Mouse (Mus musculus) bone marrow macrophage, adult 2 months (primary cell): Measurements from ENCODE around the gene Adal.

Experiments
- CTCF ChIP-seq: IDR thresholded peaks from 2 replicates; pipeline ENCODE4 v1.5.1; 2012; ENCODE audit warnings: low read depth, mild to moderate bottlenecking, low read length, moderate library complexity
- POLR2A ChIP-seq: IDR thresholded peaks from 2 replicates; pipeline ENCODE4 v1.6.1; 2012; ENCODE audit warnings: mild to moderate bottlenecking, low read depth, low read length, borderline replicate concordance

DNA sequence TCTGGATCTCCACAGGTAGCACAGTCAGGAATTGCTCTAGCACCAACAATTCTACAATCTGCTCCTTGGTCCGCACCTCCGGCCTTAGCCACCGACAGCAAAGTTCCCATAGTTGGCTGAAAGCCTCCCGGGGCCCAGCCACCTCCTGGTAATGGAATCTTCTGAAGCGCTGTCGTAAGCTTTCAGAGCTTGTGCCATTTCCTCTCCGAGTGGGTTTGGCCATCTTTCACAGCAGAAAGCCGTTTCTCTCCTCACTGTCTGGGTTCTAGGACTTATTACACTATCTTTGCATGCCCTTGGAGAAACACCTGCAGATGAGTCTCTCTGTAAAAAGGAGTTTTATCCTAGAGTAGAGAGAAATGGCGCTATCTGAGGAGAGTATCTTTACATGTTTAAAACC is 29.7 kb downstream of the Adal start:
- 0 out of 2 replicates have a peak, but pooled peaks have one; percentile 39 for TF ChIP-seq POLR2A
- TF ChIP-seq CTCF: no peak
